ENCODE assay signal across 8 mouse cellular contexts in genomic region chr11:114068390-114068789, GRCm38 (mm10). TPM values are rescaled to one million over a fixed set of nuclear protein-coding genes. Genes with fewer than 3 reads are reported as not detected.
A peak's percentile ranks its signal among the peaks of the same experiment; 100 is the strongest.
DNase-seq lines count a peak whose midpoint lies in the region; ATAC-seq and TF ChIP-seq lines count a peak whose summit lies in the region.

No protein-coding gene starts in this region.

- H3K4me1 ChIP-seq in kidney, embryonic 14.5 days (ENCODE audit: control insufficient read depth, insufficient read depth, low read length), result peaks cover 20% of the 10 kb centered on the region
- no peaks in the 10 kb centered on the region for H3K4me1 ChIP-seq in liver, embryonic 14.5 days (replicated peaks; ENCODE audit: control insufficient read depth in 2 of 2, insufficient read depth in 2 of 2, low read length in 1 of 2)
- H3K4me1 ChIP-seq in neural tube, embryonic 15.5 days, result peaks cover 56% of the 10 kb centered on the region

- peaks cover 26% of the 10 kb centered on the region for H3K27me3 ChIP-seq in kidney, embryonic 14.5 days (ENCODE audit: control insufficient read depth, insufficient read depth, low read length)
- peaks cover 47% of the 10 kb centered on the region for H3K27me3 ChIP-seq in liver, embryonic 14.5 days (ENCODE audit: control insufficient read depth, insufficient read depth, low read length)
- H3K27me3 ChIP-seq in neural tube, embryonic 15.5 days (replicated peaks), result no peaks in the 10 kb centered on the region; the same call in 1 of the 2 replicates

- intact Hi-C loops in heart, postnatal 25 days (cut with DNase I), result loop anchor here (2.0 to 5.0 kb wide), 2 partner anchors 201 to 216 kb away; no protein-coding TSS in a partner anchor

- WGBS in kidney, embryonic 14.5 days, result 2% methylated on average over 5 of the region's 5 CpGs
- WGBS in liver, embryonic 14.5 days (ENCODE audit: insufficient replicate concordance), result 4% methylated on average over 5 of the region's 5 CpGs
- WGBS in neural tube, embryonic 15.5 days, result 3% methylated on average over 5 of the region's 5 CpGs

- peak; percentile 44 for TF ChIP-seq CTCF in liver, embryonic 14.5 days (IDR thresholded peaks at IDR 0.05; ENCODE audit: low read depth)

- H3K27ac ChIP-seq in kidney, embryonic 14.5 days (ENCODE audit: low read depth, low read length), result no peak overlapping the region; the same call in 1 of the 2 replicates
- H3K27ac ChIP-seq in liver, embryonic 14.5 days, result no peak overlapping the region
- H3K27ac ChIP-seq in neural tube, embryonic 15.5 days (replicated peaks), result peak overlapping the region; percentile 41

- H3K9ac ChIP-seq in kidney, embryonic 14.5 days (ENCODE audit: low read depth, low read length), result no peak overlapping the region
- H3K9ac ChIP-seq in liver, embryonic 14.5 days (replicated peaks), result no peak overlapping the region
- no peak overlapping the region for H3K9ac ChIP-seq in neural tube, embryonic 15.5 days (replicated peaks)

- H3K4me2 ChIP-seq in kidney, embryonic 14.5 days (replicated peaks; ENCODE audit: low read depth, low read length), result no peak overlapping the region
- H3K4me2 ChIP-seq in liver, embryonic 14.5 days (ENCODE audit: low read depth), result no peak overlapping the region
- H3K4me2 ChIP-seq in neural tube, embryonic 15.5 days, result no peak overlapping the region

- no peaks in the 10 kb centered on the region for H3K36me3 ChIP-seq in kidney, embryonic 14.5 days (ENCODE audit: control insufficient read depth, insufficient read depth, low read length)
- no peaks in the 10 kb centered on the region for H3K36me3 ChIP-seq in liver, embryonic 14.5 days (replicated peaks; ENCODE audit: control insufficient read depth, insufficient read depth, low read depth)
- H3K36me3 ChIP-seq in neural tube, embryonic 15.5 days, result no peaks in the 10 kb centered on the region

- DNase-seq in heart, adult 18-20 months, result peak; percentile 42 to 62
- no peak for DNase-seq in heart, postnatal 25 days (ENCODE audit: low spot score)
- DNase-seq in embryo, embryonic 11 days, result peak; percentile 87
- peak; percentile 15 for DNase-seq in heart, adult 8-10 months (ENCODE audit: low spot score)
- DNase-seq in liver, embryonic 14.5 days (ENCODE audit: low read depth in 3 of 3, low spot score in 3 of 3), result no peak
- DNase-seq in testis, postnatal 14 days (ENCODE audit: low spot score), result peak; percentile 50

- H3K9me3 ChIP-seq in kidney, embryonic 14.5 days (ENCODE audit: control insufficient read depth, low read length), result no peaks in the 10 kb centered on the region
- H3K9me3 ChIP-seq in liver, embryonic 14.5 days (ENCODE audit: control insufficient read depth, low read length), result no peaks in the 10 kb centered on the region
- no peaks in the 10 kb centered on the region for H3K9me3 ChIP-seq in neural tube, embryonic 15.5 days (replicated peaks)

- peak; percentile 64 for ATAC-seq in kidney, embryonic 14.5 days (ENCODE audit: low FRiP score, low TSS enrichment)
- no peak for ATAC-seq in liver, embryonic 14.5 days (ENCODE audit: insufficient read depth)
- ATAC-seq in neural tube, embryonic 15.5 days (ENCODE audit: low FRiP score), result no peak

- H3K4me3 ChIP-seq in kidney, embryonic 14.5 days (ENCODE audit: low read length), result no peak overlapping the region
- H3K4me3 ChIP-seq in liver, embryonic 14.5 days (ENCODE audit: insufficient read depth in 1 of 2, low read depth in 2 of 2, low read length in 2 of 2), result no peak overlapping the region
- no peak overlapping the region for H3K4me3 ChIP-seq in neural tube, embryonic 15.5 days (replicated peaks)

- TF ChIP-seq EP300 in liver, embryonic 14.5 days (IDR thresholded peaks at IDR 0.05; ENCODE audit: low read depth), result no peak

RNA-seq across cellular contexts. Expression of gene Sdk2, which starts 1.5 kb away (rescaled TPM):
- total RNA-seq in heart, adult 18-20 months (2021), result 1 to 10 TPM; 1.7 to 1.9 TPM
- total RNA-seq in heart, postnatal 25 days (2021), result 1 to 10 TPM; 1.2 to 2.0 TPM
- 1 to 10 TPM in 2 of 4 experiments, under 1 TPM in 2; 0.65 to 2.1 (median 1.3) TPM for total RNA-seq in heart, adult 8-10 months (2022)
- polyA plus RNA-seq in kidney, embryonic 14.5 days (2014; fragmentation: Nextera tagmentation; extraction: Ambion mirVana), result 3.7 and 4.2 TPM in 2 replicates
- 0.13 and 0.28 TPM in 2 replicates for polyA plus RNA-seq in liver, embryonic 14.5 days (2012; rRNA removed)
- 0.09 and 0.25 TPM in 2 replicates for polyA plus RNA-seq in liver, embryonic 14.5 days (2014; fragmentation: Nextera tagmentation; extraction: Ambion mirVana)
- 3.7 and 4.6 TPM in 2 replicates for polyA plus RNA-seq in neural tube, embryonic 15.5 days (2015; fragmentation: Nextera tagmentation; extraction: Ambion mirVana)

Comparison
In these comparisons a context has a peak if more than half of its experiments do, and no peak if none do; other contexts are left out.
1. DNase-seq: peak in heart, adult 18-20 months (2 of 2), embryo, embryonic 11 days (single experiment), heart, adult 8-10 months (single experiment) and testis, postnatal 14 days (single experiment); none in heart, postnatal 25 days (single experiment) and liver, embryonic 14.5 days (0 of 3).